Mouse (Mus musculus) gastrocnemius, postnatal 25 days (tissue): Measurements from ENCODE around the gene Aldh1l1. TPM values are rescaled to one million over a fixed set of nuclear protein-coding genes. Genes with fewer than 3 reads are reported as not detected.

Experiments
- DNase-seq: peaks from one replicate; pipeline ENCODE4 v3.0.0; 2022
- long read RNA-seq, 2 experiments: library from polyadenylated mRNA; stranded (forward); transcript quantifications; one replicate each; pipeline ENCODE4 v2.0.0; 2021
- total RNA-seq, 2 experiments: library from RNA; stranded (reverse); gene quantifications; 1 replicate in 1 of 2; 2 replicates in 1 of 2; pipeline ENCODE4 v1.2.3; 2021

Aldh1l1 gene
- 1 to 10 TPM; 5.0 to 7.6 TPM for total RNA-seq
- long read RNA-seq, experiment 1, full-length matches to known transcripts = 1 of 3 reads
- long read RNA-seq, experiment 1, partial matches to known transcripts = 1 of 3 reads
- long read RNA-seq, experiment 1, other reads (novel, unspliced or antisense) = 1 of 3 reads
- long read RNA-seq, experiment 2, full-length matches to known transcripts = 2 of 5 reads
- long read RNA-seq, experiment 2, partial matches to known transcripts = 2 of 5 reads
- long read RNA-seq, experiment 2, other reads (novel, unspliced or antisense) = 1 of 5 reads

DNA sequence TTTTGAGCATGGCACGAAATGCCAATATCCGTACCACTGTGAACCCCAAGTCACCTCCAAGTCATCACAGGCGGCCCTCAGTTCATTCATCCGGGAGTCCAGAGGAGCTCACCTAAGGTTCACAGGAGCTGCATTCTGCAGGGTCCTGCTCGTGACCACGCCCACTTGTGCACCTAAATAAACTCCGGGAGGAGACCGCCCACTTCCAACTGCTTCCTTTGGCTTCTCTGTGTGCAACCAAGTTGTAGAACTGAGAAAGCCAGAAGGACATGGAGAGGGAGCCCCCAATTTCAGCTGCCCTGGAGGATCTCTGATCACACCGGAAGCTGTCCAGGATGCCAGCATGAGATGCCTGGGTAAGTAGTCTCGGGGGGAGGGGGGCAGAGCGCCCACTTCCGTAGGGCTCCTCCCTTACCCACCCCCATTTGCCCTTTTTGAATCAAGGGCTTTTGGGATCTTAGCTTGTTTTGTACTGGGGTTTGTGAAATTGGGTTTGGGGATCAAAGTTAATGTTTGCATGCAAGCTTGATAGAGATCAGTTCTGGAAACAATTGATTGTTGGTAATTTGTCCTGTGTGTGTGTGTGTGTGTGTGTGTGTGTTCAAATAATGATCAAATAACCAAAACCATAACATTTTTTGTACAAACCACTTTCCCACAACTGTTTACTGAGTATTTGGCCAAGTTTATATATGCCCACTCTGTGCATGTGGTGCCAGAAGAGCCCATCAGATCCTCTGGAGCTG lies at the start of gene Aldh1l1:
Aldh1l1 (plus strand) TSS at position 252 of the 746 bp plus-strand sequence.
- DNase-seq = no peak

DNA sequence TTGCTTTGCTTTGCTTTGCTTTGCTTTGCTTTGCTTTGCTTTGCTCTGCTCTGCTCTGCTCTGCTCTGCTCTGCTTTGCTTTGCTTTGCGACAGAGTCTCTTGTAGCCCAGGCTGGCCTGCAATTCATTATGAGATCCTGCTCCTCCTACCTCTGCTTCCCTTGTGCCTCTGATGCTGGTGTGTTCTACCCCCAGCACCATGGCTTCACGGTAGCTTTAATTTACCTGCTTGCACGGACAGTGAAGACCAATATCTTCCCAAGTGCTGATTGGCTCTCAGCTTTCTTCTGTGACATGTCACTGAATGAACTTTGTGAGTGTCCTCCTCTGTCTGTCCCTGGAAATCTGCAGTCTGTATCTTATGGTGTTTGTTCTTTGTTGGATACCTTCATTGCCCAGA lies 49.2 kb upstream of the Aldh1l1 start:
- DNase-seq = no peak

DNA sequence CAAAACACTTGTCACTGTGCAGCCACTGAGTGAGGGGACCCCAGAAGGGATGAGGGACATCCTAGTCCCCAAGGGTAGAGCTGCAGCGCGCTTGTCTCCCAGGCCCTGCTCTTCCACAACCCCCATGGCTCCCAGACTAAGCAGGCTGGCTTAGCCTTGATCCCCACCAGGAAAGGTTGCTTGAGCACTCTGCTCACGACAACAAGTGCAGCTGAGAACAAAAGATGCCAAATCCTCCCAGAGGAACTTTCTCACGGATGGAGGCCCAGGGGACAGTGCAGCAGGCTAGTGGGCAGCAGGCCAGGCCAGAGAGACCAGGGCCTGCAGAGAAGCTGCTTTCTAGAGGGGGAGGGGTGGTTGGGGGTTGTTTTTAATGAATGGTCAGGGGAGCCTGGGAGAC lies 39.3 kb upstream of the Aldh1l1 start:
- DNase-seq = no peak

DNA sequence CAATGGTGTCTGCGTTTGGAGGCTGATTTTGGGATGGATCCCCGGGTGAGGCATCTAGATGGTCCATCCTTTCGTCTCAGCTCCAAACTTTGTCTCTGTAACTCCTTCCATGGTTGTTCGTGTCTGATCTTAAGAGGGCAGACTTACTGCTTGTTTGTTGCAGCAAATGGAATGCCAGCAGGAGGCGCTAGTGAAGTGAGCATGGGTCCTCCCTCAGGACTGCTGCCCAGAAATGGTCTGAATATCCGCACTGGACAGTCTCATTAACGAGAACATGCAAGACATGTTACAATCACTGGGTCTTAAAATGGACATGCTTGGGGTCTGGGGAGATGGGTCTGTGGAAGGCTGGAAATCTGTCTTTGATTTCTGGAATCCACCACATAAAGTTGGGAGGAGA lies 36.0 kb upstream of the Aldh1l1 start:
- peak; percentile 75 for DNase-seq

DNA sequence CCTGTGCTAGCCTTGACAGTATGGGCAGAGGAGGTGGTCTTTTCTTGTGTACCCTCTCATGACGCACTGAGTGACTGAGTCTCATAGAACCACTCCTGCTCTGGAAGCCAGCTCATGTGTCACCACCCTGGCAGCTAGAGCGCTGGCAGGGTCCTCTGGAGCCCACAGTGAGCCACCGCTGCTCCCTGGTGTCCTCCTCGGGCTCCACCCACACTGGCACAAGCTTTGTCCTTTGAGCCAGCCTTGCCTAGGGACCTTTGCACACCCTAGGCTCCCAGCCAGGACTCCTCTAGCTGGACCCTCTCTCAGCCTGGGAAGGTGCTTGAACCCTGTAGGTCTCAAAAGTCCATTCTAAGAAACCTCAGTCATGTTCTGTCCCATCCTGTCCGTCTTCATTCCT lies 35.5 kb upstream of the Aldh1l1 start:
- DNase-seq = peak; percentile 84

DNA sequence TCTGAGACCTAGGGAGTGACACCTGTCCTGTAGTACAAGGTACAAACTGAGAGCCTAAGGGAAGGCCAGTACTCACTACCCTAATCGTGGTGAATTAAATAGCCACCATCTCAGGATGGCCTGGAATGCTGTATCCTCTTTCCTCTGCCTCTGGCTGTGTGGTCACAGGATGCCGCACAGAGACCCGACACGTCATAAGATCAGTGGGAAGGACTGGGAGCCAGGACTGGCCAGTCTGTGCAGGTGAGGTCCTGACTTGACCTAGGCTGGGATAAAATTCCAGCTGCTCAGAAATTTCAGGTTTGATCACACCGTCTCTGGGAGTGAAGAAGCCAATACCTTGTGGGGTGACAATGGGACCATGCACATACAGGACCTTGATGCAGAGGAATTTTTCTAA lies 34.7 kb upstream of the Aldh1l1 start:
- DNase-seq = no peak

DNA sequence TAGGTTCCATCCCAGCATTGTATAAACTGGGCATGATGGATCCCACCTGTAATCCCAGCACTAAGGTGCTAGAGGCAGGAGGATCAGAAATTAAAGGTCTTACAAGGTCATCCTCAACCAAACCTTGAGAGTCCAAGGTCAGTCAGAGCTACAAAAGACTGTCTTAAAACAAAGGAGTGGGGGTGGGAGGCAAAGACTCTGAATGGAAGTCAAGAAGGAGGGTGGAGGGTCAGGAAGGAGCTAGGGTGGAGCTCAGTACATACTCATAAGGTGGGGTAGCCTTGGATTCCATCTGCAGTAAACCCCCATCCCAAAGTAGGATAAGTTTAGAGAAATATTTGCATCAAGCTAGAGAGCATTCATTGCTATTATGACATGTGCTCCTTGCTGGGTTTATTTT lies 33.6 kb upstream of the Aldh1l1 start:
- DNase-seq = no peak

DNA sequence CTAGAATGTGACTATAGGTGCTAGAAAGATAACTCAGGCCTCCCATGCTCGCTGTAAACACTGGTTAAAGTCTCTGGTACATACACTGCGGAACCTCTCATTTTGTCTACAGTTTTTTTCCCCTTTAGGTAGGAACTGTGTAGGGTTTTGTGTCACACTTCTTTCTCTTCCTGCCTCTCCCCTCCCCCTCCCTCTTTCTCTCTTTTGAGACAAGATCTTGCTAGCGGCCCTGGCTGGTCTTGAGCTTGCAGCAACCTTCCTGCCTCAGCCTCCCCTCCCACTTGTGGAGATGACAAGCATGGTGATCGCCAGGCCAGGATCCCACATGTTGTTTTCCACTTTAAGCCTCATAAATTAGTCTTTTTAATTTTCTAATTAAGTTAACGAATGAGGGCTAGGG lies 32.5 kb upstream of the Aldh1l1 start:
- no peak for DNase-seq

DNA sequence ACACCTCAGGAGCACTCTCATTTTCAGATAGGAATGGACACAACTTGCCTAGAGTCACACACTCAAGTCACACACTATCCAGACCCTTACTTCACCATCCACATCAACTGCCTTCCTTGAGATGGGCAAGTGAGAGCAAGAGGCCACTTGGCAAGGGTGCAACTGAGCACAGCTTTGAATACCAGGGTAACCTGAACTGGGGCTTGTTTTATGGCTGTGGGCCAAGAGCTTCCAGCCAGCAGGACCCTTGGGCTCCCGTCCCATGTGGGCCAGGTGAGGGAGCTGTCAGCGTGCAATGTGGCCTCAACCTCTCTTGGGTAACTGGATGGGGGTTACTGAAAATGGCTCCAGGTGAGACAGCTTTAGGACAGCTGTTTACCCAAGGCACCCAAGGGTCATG lies 28.8 kb upstream of the Aldh1l1 start:
- peak; percentile 5 for DNase-seq

DNA sequence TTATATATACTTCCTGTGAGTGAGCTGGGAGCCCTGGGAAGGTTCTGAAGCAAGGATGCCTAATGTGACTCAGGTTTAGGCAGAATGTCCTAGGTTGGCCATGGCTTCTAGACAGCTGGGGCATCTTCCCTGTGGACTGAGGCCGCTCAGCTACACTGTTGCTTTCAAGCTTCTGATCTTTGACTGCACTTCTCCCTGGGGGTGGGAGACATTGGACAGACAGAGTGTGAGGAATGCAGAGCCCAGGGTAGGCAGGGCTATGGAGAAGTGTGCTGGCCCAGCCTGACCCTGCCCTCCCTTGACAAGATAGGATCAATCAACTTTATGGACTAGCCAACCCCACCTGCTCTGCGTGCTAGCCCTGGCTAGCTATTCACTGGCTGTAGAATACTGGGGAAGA lies 25.0 kb upstream of the Aldh1l1 start:
- DNase-seq = peak; percentile 5

DNA sequence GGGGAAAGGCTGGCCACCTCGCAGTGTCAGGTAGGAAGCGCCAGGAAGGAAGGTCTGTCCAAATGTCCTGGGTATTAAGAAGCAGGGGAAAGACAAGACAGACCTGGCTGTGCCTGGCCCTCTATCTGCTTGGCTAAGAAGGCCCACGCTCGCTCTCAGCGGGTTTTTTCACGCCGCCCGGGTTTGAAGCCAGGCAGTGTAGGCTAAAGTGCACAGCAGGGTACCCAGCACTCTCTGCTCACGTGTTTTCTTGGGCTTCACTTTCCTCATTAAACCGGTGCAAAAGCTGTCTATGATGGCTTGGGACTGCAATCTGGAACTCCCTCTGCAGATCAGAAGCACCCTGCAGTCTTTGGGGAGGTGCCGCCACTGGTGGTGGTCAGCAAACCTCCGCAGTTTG lies 24.5 kb upstream of the Aldh1l1 start:
- DNase-seq = peak; percentile 9

DNA sequence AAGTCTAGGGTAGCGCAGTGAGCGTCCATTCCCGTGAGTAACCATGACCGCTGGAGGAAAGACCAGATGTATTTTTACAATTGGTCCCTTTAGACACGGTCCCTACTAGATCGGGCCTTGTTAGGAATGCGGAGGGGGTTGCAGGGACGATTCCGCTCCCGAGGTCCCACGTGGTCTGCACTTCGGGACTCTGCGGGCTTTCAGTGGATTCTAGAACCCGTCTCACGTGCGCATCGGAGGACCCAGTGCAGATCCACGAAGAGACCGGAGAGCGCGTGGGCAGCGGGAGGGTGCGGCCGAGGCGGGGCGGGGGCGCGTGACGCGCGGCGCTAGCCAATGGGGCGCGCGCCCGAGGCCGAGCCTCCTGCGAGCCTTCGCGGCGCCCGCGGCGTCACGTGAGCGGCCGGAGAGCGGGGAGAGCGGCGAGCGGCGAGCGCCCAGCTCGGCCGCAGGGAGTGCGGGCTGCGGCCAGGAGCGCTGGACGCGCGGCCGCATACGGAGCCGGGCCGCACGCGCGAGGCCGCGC lies 24.0 kb upstream of the Aldh1l1 start, which contains the start of gene Klf15:
Klf15 (plus strand) TSS at position 396 of the 526 bp plus-strand sequence.
- peak; percentile 89 for DNase-seq

DNA sequence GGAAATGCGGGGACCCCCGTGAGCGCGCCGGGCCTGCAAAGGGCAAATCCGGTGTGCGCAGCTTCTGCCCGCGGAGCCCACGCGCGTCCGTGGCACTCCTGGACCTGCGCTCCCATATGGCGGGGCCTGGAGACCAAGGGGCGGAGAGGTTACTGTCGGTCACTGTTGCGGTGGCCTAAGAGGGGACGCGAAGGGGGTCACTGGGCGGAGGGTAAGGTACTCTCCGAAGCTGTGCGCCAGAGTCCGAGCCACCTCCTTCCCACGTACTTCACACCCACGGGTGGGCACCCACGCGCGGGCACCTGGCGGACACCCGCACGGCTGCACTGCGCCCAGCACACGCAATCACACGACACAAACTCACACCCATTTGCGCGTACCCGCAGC lies 23.4 kb upstream of the Aldh1l1 start:
- no peak for DNase-seq

DNA sequence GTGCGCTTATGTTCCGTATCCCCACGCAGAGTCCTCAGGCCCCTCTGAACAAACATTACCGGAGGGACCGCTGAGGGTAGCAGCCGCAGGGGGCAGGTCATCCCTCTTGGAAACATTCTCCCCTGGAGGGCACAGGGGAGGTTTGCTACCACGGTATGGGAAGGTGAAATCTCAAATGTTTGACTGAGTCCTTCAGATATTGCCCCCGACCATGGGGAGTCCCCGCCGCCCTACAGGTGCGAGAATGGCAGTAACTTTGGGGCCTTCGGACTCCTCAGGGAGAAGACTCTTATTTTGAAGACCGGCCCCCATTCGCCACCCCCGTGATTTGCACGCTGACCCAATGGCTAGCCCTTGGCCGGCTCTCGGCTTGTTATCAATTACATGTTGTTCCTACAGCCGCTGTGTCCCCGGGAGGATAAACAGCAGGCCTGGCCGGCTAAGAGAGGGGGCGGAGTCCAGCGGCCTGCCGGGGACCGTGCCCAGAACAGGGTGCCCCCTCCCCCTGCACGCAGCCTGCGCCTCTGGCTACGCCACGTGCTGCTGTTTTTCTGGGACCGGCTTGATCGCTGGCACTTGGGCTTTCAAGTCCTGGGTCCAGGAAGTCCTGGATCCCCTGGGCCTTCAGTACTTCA lies 22.9 kb upstream of the Aldh1l1 start:
- peak; percentile 99 for DNase-seq

DNA sequence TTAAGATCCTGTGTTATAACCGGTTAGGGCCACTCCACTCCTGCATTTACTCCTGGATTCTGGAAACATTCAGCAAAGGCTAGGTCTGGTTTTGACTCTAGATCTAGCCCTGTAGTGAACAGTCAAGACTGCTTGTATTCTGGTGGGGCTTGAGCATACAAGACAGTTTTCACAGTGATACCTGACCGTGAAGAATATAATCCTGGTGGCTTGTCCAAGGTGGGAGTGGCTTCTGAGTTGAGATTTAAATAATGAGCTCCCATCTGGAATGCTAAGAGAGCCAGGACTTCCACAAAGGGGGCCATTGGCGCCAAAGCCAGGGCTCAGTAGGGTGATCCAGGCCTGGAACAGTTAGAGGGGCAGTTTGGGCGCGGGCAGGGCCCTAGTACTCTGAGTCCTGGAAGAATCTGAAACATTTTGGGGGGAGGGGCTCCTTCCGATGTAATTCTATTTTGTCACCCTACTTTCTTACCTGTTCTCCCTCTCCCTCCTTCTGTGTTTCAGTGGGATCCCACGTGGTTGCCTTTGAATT lies 22.3 kb upstream of the Aldh1l1 start:
- DNase-seq = no peak

DNA sequence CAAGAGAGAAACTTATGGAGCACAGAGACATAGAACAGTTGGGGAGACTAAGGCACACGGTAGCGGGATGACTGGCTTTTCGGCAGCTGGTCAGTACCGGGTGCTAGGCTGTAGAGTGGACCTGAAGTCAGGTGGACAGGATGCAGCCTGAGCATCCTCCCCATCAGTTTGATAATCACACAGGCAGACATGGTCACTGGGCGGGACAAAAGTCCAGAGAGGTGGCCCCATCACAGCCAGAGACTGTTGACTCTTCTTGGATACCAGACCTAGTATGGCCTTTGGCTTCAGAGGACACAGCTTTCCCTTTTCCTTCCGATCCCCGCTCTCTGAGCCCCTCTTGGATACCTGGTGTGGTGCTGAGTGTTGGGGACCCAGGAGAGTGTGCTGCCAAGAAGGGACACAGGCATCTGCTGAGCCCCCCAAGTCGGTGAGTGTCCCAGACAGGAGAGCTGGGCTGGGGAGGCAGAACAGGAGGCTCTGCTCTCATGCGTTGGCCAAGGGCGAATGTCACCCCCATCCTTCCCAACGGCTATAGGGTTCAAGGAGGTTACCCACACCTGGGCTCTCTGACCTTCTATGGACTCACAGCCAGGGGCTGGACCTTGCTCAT lies 21.1 kb upstream of the Aldh1l1 start:
- DNase-seq = no peak

DNA sequence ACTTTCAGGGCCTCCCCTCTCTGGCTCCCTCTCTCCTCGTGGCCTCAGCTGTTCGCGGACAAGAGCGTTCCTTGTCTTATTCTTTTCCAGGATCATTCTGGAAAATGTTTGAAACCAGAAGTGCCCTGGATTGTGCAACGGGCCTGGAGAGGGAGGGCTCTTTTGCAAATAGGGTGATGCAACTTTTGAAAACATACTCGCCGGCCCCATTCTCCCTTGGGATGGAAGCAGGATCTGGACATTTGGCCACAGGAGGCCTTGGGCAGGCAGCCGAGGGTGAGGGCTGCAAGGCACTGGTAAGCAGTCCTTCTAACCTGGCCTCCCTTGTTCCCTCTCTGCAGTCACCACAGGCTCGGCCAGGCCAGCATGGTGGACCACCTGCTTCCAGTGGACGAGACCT lies 20.1 kb upstream of the Aldh1l1 start:
- peak; percentile 77 for DNase-seq

DNA sequence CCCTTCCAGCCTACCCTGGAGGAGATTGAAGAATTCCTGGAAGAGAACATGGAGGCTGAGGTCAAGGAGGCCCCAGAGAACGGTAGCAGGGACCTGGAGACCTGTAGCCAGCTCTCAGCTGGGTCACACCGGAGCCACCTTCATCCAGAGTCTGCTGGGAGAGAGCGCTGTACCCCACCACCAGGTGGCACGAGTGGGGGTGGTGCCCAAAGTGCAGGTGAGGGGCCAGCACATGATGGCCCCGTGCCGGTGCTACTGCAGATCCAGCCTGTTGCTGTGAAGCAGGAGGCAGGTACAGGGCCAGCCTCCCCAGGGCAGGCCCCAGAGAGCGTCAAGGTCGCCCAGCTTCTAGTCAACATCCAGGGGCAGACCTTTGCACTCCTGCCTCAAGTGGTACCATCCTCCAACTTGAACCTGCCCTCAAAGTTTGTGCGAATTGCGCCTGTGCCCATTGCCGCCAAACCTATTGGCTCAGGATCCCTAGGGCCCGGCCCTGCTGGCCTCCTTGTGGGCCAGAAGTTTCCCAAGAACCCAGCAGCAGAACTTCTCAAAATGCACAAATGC lies 19.3 kb upstream of the Aldh1l1 start:
- DNase-seq = no peak

DNA sequence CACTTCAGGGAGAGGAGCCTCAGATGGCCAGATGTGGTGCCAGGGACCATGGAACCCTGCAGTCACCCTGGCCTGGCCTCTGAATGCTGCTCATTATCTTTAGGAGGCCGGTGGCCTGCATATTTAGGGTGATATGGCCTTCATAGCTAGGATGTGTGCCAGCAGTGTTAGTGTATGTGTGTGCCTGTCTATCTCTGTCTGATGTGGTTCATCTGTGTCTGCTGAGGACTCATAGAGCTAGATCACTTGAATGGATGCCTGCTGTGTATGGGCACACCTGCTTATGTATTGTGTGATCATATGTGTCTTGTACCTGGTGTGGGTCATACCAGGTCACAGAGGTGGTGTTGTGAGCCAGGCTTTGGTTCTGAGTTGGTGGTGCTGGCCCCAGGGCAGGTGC lies 18.0 kb upstream of the Aldh1l1 start:
- no peak for DNase-seq

DNA sequence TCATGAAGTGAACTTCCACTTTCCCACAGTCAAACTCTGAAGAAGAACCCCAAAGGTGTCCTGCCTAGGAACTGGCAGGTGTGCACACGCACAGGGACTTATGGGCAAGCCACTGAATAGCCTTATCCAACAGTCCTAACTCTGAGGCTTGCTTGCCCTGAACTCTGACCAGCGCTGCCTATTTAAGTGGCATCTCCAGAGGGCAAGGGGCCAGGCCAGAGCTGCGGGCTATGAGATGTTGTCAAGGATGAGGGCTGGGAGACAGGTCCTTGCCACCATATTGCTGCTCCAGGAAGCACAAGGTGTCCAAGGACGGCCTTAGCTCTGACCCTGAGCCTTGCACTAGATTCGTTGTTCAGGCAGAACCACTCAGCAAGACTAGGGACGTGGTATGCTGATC lies 17.2 kb upstream of the Aldh1l1 start:
- DNase-seq = no peak

DNA sequence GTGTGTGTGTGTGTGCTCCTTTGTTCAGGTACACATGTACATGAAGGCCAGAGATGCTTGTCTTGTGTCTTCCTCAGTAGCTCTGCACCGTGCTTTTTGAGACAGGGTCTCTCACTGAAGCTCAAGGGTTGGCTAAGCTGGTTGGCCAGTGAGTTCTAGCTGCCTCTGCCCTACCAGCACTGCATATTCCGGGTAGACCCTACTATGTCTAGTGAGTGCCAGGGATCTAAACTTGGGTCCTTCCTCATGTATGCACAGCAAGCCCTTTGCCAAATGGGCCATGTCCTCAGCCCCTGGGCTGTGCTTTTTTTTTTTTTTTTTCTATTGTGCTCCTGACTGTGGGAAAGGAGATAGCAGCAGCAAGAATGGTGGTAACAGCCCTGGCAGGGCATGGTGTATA lies 16.0 kb upstream of the Aldh1l1 start:
- no peak for DNase-seq

DNA sequence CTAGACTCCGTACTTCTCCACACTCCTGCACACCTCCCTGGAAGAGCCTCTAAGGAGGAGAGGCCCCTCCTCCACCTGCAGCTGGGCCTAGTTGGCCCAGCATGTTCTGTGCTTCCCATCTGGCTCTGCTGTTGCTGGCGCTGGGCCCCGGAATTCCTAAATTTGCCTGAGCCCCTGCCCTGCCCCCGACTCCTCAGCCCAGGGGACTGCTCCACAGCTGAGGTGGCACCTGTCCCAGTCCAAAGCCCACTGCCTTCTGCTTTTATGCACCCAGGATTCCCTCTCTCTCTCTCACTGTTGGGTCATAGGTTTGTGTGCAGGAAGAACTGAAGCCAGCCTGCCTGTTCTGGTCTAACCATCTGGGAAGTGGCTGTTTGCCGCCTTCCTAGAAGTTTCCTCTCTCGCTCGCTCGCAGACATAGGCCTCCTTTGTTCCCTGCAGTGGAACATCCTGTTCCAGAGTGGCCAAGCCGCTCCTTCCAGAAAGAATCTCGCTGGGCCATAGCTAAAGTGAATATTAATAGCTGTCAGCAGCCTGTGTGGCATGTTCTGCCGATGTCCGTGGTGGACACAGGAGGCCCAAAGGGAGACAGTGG lies 15.2 kb upstream of the Aldh1l1 start:
- peak; percentile 86 for DNase-seq
